Mouse (Mus musculus): Measurements from ENCODE around the gene Rxrb.
"Not testable (repeated sequence)": the region's sequence is repeated elsewhere in the genome, so short reads cannot be mapped to it uniquely, and the experiment has no call there.

Rxrb gene

DNA sequence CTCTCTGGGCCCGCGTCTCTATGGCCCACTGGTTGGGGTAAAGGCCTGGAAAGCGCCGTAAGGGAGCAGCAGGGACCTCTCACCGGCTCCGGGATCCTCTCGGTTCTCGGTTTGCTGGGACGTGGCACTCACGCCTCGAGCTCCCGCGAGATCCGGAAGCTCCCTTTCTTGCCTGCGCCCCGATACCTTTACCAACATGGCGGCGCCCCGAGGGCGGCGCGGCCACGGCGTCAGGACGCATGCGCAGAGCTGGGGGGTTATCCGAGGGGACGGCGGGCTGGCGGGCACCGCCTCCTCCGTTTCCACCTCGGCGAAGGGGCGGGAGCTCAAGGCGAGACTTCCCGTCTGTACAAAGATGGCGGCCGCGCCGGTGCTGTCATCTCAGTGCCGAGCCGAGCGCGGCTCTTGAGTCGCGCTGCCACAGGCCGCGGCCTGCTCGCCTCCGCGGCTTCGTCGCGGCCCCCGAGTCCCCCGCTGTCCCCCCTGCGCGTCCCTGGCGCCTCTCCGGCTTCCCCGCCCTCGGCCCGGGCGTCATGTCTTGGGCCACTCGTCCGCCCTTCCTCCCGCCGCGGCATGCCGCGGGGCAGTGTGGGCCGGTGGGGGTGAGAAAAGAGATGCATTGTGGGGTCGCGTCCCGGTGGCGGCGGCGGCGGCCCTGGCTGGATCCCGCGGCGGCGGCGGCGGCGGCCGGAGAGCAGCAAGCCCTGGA is at the start of gene Rxrb, which contains the start of gene Slc39a7:
Gene Rxrb (plus strand): TSS at position 348 of the 709 bp plus-strand sequence.
Gene Slc39a7 (minus strand): TSS at position 218 of the 709 bp plus-strand sequence.
- DNase-seq (ENCODE audit: low read depth), result peak; percentile 98

DNA sequence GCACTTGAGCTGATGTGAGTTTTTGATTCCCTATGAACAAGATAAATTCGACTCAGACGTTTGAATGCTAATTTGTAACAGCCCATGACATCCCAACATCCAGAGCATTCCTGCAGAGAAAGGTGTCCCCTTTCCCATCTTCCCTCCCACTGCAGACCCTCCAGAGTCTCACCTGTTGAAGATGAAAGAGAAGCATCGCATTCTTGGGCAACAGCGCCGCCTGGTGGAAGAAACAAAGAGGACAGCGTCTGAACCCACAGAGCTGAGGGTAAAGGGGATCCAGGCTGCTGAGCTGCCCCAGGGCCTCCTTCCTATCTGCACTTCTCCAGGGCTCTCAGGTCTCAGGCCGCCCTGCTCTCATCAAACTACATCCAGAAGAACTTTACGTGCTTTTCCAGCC is 49.5 kb upstream of the Rxrb start:
- DNase-seq (ENCODE audit: low read depth), result peak; percentile 42

DNA sequence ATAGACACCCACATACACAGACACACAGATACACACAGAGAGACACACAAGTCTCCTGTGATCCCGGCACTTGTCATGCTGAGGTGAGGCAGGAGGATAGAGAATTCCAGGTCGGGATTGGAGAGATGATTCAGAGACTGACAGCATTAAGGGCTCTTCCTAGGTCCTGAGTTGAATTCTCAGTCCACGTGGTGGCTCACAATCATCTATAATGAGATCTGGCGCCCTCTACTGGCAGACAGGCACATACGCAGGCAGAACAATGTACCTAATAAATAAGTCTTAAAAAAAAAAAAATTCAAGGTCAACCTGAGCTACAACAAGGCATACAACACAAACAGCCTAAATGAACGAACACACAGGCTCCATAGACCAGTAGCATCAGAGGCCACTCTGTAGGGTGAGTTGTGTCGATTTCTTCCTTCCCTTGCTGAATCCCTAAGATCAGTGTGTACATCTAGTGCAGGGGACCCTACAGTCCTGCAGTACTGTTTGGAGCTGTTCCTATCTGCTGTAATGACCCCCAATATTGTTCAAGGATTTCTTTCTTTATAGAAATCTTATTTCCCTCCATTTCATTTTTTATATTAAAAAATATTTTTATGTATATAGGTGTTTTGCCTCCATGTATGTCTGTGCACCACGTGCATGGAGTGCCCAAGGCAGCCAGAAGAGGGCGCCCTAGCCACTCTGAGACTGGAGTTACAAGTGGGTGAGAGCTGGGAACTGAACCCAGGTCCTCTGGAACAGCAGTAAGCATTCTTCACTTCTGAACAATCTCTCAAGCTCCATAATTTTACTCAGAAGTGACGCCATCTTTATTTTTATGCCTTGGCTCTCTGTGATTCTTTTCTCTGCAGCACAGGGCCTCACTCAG is 39.6 kb upstream of the Rxrb start:
- peak; percentile 88 for DNase-seq (ENCODE audit: low read depth)

DNA sequence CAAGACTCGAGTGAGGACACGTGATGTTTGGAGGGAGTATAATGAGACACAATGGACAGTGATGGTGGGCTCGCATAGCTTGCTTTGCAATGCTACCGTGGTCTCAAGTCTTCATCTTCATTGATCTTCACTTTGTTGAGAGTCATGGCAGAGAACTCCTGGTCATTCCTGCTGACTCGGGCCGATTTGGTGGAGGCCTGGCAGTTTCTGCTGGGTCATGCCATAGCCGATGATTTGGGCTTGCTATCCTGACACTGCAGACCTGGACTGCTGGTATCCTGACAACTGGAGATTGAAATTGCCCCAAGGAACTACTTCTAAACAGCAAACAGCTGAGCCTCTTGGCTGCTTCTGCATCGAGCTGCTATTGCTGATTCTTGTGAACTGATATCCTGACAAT is 36.7 kb upstream of the Rxrb start:
- DNase-seq (ENCODE audit: low read depth), result no peak

GRCm38 (mm10) chr17:33995651-33996050 is 36.0 kb upstream of the Rxrb start:
- no peak for DNase-seq (ENCODE audit: low read depth)

- not testable (repeated sequence) for DNase-seq (ENCODE audit: low read depth)
These were observed 34.6 kb upstream of the Rxrb start for GRCm38 (mm10) chr17:33997025-33997424.

DNA sequence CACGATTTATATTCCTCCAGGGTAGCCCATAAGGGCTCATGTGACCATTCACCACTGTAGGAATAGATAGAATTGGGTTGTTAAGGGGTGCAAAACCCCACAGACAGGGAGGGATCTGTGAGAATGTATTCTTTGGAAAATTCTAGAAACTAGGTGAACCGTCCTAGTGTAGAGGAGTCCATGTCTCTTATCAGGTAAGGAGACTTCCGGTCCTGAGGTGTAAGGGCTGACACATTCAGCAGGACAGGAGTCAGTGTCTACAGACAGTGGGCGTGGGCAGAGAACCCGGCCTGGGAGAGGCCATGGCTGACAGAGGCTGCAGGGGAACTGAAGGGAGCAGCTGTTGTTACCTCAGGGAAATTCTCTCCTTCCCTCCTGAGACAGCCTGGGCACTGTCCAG is 32.9 kb upstream of the Rxrb start:
- DNase-seq (ENCODE audit: low read depth), result not testable (repeated sequence)

DNA sequence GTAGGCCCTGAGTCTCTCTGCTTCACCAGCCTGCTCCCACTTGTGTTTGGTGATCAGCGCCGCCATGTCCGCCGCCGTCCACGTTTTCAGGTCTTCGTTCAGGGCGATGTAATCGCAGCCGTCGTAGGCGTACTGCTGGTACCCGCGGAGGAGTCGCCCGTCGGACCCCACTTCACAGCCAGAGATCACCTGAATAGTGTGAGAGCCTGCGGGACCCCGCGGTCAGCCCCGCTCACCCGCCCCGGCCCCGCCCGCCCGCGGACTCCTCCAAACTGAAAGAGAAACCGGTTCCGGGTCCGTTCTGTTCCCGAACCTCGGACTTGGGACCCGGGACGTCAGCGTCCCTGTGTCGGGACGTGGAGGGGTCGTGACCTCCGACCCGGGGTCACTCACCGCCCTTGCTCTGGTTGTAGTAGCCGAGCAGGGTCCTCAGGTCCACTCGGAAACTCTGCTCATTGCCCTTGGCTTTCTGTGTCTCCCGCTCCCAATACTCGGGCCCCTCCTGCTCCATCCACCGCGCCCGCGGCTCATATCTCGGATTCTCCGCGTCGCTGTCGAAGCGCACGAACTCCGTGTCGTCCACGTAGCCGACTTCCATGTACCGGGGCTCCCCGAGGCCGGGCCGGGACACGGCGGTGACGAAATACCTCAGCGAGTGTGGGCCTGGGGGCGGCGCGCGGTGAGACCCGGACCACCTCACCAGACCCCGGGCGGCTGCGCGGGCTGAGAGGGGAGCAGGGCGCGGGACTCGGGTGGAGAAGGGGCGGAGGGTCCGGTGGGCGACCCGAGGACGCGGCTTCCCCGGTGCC is 32.1 kb upstream of the Rxrb start:
- DNase-seq (ENCODE audit: low read depth), result peak; percentile 43

DNA sequence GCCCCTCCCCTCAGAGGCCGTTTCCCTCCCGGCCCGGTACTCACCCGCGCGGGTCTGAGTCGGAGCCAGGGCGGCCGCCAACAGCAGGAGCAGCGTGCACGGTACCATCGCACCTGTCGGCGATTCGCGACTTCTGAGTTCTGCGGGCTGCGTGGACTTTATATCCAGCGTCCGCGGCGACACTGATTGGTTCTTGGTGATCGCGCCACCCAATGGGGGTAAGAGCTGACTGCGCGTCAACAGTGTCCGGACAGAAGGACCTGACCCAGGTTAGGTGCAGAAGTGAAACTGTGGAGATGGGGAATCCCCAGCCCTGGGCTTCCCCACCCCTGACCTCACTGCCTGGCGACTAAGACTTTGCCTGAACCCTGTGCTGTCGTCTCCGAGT is 31.5 kb upstream of the Rxrb start, which contains the start of gene H2-K1:
Gene H2-K1 (minus strand): TSS at position 198 of the 388 bp plus-strand sequence.
- DNase-seq (ENCODE audit: low read depth), result peak; percentile 98

GRCm38 (mm10) chr17:34000796-34001195 is 30.8 kb upstream of the Rxrb start:
- not testable (repeated sequence) for DNase-seq (ENCODE audit: low read depth)

DNA sequence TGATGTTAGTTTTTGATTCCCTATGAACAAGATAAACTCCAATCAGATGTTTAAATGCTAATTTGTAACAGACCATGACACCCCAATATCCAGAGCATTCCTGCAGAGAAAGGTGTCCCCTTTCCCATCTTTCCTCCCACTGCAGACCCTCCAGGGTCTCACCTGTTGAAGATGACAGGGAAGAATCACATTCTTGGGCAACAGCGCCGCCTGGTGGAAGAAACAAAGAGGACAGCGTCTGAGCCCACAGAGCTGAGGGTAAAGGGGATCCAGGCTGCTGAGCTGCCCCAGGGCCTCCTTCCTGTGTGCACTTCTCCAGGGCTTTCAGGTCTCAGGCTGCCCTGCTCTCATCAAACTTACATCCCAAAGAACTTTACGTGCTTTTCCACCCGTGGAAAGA is 28.2 kb upstream of the Rxrb start:
- no peak for DNase-seq (ENCODE audit: low read depth)

- no peak for DNase-seq (ENCODE audit: low read depth)
These were observed 25.0 kb upstream of the Rxrb start for GRCm38 (mm10) chr17:34006570-34006969.

GRCm38 (mm10) chr17:34010156-34010555 is 21.5 kb upstream of the Rxrb start:
- DNase-seq (ENCODE audit: low read depth), result no peak

- no peak for DNase-seq (ENCODE audit: low read depth)
These were observed 18.2 kb upstream of the Rxrb start for GRCm38 (mm10) chr17:34013436-34013835.

GRCm38 (mm10) chr17:34021539-34022413 is 9.8 kb upstream of the Rxrb start:
- no peak for DNase-seq (ENCODE audit: low read depth)

DNA sequence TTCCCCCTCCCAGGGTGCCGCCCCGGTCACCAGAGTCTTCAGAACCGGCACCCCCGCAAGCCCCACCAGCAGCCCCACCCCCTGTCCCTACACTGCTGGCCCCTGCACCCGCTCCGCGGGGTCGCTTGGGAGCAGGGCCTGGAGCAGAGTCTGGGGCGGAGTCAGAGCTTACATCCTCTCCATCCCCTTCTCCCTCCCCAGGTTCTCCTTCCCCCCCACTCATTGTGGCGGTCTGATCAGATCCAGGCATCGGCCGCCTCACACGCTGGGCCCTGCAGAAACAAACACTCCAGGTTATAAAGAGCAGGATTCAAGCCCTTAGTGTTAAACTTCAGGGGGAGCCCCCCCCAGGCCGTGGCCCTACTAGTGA is 9.2 kb upstream of the Rxrb start:
- DNase-seq (ENCODE audit: low read depth), result no peak

DNA sequence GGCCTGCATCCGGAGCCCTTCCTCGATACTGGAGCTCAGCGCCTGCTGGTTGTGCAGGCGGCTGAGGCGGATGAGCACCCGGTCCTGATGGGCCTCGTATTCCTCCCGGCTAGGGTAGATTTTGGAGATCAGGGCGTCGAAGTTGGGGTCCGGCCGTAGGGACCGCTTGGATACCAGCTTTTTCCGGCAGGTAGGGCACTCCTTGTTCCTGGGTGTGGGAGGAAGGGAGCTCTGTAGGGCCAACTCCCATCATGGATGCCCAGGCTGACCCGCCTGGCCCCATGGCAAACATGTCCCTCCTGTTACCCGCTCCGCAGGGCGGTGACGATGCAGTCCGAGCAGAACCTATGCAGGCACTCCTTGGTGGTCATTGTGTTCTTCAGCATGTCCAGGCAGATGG is 8.6 kb upstream of the Rxrb start:
- DNase-seq (ENCODE audit: low read depth), result no peak

DNA sequence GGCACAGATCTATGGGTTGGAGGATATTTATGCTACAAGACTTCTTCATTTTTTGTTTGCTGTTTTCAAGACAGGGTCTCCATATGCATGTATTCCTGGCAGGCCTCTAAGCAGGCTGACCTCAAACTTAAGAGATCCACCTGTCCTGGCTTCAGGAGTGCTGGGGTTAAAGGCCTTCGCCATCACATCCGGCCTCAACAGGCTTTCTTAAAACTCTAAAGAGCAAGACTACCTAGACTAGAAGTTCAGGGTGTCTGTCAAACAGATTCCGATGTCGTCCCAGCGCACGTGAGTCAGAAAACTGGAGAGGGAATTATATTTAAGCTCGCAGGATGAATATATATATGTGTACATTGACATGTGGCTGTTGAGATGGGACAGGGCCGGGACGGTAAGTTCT is 7.9 kb upstream of the Rxrb start:
- DNase-seq (ENCODE audit: low read depth), result no peak

- DNase-seq (ENCODE audit: low read depth), result peak; percentile 63
These were observed 7.2 kb upstream of the Rxrb start, which contains the start of gene Ring1 for GRCm38 (mm10) chr17:34024317-34024821. TSS of gene Ring1 (minus strand) at chr17:34024680.

DNA sequence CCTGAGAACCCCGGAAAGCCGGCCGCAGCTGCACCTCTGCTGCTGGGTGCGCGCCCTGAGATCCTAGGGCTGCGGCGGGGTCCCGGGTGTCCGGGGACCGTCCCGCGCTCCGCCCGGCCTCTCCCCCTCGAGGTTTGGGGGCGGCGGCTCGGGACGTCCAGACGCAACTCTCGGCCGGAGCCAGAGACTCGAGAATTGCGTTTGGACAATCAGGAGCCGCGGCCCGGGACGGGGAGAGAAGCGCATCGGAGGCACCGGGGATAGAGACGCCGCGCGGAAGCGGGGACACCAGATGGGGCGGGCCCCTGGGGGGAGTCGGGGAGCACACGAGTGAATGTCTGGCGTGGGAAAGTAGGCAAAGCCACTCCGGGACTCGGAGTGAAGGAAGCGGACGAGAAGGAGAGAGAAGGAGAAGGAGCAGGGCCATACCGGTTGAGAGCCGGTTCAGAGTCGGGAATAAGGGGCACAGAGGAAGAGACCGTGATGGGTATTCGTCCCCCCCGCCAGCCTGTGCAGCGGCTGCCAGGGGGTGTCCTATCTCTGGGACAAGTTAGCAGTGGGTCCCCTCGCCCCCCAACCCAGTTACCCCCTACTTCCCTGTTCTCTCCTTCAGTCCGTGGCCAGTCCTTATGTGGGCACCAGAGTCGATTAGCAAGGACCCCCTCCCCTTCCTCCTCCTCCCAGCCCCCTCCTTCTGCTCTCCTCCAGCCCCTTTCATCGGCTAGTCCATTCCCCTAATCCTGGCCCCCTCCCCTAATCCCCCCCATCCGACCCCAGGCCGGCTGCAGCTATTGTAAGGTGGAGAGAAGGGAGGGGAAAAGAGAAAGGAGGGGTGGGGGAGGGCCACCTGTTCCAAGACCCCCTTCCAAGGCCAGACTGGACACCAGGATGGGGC is 6.5 kb upstream of the Rxrb start:
- DNase-seq (ENCODE audit: low read depth), result peak; percentile 39
